Mouse (Mus musculus): ENCODE measurements around the gene Bnc2.

- TF ChIP-seq CTCF (IDR thresholded peaks at IDR 0.05; ENCODE audit: control insufficient read depth, insufficient read depth, insufficient read length) (no peak), MYOD1 (IDR thresholded peaks at IDR 0.05; ENCODE audit: control insufficient read depth, insufficient read length, low read depth) (no peak), USF1 (IDR thresholded peaks at IDR 0.05; ENCODE audit: low read depth) (no peak), FOSL1 (IDR thresholded peaks at IDR 0.05; ENCODE audit: insufficient read depth, low read length, poor library complexity, severe bottlenecking) (no peak)
These were observed 316.9 kb downstream of the Bnc2 start for GRCm38 (mm10) chr4:84358204-84358603.
